Mouse (Mus musculus): ENCODE results near the gene Ak6.

The Ak6 gene

DNA sequence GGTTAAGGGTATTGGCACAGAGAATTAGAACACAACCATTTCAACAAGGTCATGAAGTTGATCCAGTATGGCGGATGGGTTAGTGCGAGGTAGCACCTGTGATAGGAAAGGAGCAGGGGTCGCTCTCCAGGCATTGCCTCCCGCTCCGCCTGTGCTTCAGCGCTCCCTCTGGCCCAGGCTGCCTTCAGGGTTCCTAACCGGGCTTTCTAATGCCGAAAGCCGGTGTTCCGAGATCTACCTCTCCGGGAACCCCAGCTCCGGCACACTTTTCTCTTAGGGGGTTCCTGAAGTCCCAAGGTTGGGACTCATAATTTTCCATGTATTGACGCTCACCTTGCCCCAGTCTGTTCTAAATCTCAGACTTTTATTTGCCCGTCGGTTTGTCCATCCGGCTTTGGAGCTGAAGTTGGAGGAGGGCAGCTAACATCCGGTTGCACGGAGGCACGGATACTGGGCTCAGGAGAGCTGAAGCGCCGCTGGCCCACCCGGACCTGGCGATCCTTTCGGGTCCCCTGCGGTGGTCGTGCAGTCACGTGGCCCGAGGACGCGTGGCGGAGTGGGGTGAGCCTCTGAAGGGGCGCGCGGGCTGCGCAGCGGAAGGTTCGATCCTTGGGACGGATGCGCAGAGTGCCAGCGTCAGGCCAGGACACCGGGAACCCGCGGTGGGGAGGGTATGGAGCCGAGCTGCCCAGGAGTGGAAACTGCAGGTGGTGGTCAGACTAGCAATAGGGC, 18.7 kb downstream of the Ak6 start, which contains the start of gene Ccdc125:
Gene Ccdc125 (plus strand): TSS at position 427 of the 732 bp plus-strand sequence.
- peak in 1 of 2 experiments; percentile 10 for DNase-seq (ENCODE audit: low spot score in 2 of 2)

- DNase-seq (ENCODE audit: low spot score in 2 of 2) = no peak
These were observed 19.5 kb downstream of the Ak6 start for GRCm38 (mm10) chr13:100670181-100670741.

DNA sequence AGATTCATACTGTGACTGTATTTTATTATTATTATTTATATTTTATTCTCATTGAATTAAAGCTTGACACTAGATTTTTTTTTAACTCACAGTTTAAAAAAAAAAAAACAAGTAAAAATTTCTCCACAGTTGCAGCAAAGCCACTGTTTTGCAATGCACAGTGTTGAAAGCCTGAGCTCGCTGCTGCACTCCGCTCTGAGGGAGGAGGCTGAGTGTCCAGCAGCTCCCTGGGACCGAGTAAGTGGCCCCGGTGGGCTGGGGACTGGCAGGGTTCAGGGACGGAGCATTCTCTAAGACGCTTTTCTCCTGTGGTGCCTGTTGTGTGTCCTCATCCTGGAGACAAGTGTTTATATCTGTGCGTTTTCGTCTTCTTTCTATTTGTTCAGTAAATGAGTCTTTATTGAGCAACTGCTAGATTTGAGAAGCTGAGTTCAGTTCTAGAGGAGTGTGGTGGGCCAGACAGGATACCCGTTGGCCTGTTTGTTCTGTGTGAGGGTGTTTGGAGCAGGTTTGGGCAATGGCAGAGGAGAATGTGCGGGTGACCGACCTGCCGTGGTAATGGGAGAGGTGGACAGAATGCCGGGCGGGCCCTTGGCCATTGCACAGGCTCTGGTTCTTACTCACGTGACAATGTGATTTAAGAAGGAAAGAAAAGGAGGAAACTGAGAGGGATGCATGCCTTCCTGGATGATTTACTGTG, 25.3 kb downstream of the Ak6 start:
- no peak for DNase-seq (ENCODE audit: low spot score in 2 of 2)

GRCm38 (mm10) chr13:100681615-100682014, 30.8 kb downstream of the Ak6 start:
- no peak for DNase-seq (ENCODE audit: low spot score in 2 of 2)

DNA sequence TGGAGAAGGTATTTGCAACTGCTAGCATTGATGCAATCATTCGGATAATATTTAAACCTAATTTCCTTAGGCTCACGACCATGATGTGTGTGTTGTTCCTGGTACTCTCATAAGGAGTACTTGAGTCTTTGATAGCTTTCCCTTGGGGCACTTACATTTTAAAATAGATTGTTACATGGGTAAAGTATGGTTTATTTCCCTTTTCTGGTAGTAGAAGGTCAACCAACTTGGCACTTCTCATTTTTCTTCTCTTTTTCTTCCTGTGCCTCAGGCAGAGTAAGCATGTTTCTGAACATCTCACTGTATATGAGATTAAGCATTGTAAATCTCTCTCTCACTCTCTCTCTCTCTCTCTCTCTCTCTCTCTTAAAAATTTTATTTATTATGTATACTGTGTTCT, 32.1 kb downstream of the Ak6 start:
- no peak for DNase-seq (ENCODE audit: low spot score in 2 of 2)

DNA sequence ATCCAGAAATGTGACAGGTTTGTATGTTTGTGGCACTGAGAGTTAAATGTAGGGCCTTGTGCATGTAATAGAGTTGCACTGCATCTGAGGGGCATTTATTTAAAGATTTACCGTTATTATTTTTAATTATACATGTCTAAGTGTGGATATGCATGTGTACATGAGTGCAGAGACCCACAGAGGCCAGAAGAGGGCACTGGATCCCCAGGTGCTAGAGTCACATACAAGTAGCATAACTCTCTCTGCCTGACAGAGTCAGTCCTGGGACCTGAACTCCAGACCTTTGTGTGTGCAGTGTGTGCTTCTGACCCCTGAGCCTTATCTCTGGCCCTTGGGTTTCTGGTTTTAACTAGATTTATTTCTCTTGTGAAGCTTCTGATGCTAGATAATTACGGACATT, 33.6 kb downstream of the Ak6 start:
- no peak for DNase-seq (ENCODE audit: low spot score in 2 of 2)

DNA sequence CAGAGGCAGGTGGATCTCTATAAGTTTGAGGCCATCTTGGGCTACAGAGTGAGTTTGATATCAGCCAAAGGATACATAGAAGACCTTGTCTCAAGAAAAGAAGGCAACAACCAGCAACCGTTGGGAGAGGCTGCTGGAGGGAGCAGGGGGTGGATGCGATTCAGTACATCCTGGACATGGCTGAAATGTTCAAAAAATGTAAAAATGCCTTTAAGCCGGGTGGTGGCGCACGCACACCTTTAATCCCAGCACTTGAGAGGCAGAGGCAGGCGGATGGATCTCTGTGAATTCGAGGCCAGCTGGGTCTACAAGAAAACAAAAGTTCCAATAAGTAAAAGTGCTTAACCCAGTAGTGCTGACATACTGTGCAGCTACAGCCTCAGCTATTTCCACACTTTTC, 36.7 kb downstream of the Ak6 start:
- no peak for DNase-seq (ENCODE audit: low spot score in 2 of 2)

- no peak for DNase-seq (ENCODE audit: low spot score in 2 of 2)
These were observed 46.8 kb downstream of the Ak6 start for GRCm38 (mm10) chr13:100697541-100697940.

- no peak for DNase-seq (ENCODE audit: low spot score in 2 of 2)
These were observed 48.1 kb downstream of the Ak6 start for GRCm38 (mm10) chr13:100698866-100699265.

DNA sequence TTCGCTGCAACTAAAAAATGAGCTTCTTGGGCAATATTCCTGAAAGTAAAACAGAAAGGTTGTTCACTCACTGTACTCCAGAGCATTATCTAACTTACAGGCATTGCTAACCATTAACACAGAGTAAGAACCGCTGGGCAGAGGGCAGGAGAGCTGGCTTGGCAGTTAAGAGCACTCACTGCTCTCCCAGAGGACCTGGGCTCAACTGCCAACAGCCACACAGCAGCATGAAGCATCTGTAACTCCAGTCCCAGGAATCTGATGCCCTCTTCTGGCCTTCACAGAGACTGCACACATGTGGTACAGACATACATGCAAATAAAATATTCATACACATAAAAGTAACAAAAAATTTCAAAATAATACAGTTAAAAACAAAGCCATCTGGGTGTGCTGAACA, 52.7 kb downstream of the Ak6 start:
- DNase-seq (ENCODE audit: low spot score in 2 of 2) = no peak

- no peak for DNase-seq (ENCODE audit: low spot score in 2 of 2)
These were observed 55.4 kb downstream of the Ak6 start for GRCm38 (mm10) chr13:100706206-100706605.

- DNase-seq (ENCODE audit: low spot score in 2 of 2) = no peak
These were observed 64.7 kb downstream of the Ak6 start for GRCm38 (mm10) chr13:100715467-100715866.

Measured in cerebellum, postnatal 4 days (tissue).